Comparison of ENCODE assay signal across 19 mouse cellular contexts in genomic region chr8:83572246-83572812, GRCm38 (mm10). TPM values are rescaled to one million over a fixed set of nuclear protein-coding genes. Genes with fewer than 3 reads are reported as not detected.
DNase-seq lines count a peak whose midpoint lies in the region; ATAC-seq lines count a peak whose summit lies in the region.
"Had no signal": no experiment of that assay in that cellular context is flagged by ENCODE, and none has a peak within 500 bp of the region (broad histone marks: within the 10 kb centered on the region; RNA-seq: fewer than 3 reads in every experiment).

No protein-coding gene starts in this region.

- H3K9me3 ChIP-seq in liver, embryonic 16.5 days (replicated peaks; ENCODE audit: control insufficient read depth, low read length), result no peaks in the 10 kb centered on the region
- H3K9me3 ChIP-seq: heart, embryonic 12.5 days; limb, embryonic 10.5 days; megakaryocyte, embryonic 14.5 days; neural tube, embryonic 12.5 days had no signal

- H3K36me3 ChIP-seq in liver, embryonic 16.5 days (ENCODE audit: control insufficient read depth, insufficient read depth), result peaks cover 18% of the 10 kb centered on the region

- DNase-seq in heart, adult 11 months, result peak; percentile 91
- no peak for DNase-seq in heart, postnatal 25 days (ENCODE audit: low spot score)
- peak; percentile 19 to 21 for DNase-seq in right cerebral cortex, postnatal 10 days (ENCODE audit: low spot score in 2 of 2)
- DNase-seq in right cerebral cortex, postnatal 4 days, result no peak
- no peak for DNase-seq in lung, adult 18-20 months
- DNase-seq: gastrocnemius, postnatal 10 days; lung, embryonic 14.5 days had no signal

- peaks cover 24% of the 10 kb centered on the region for H3K4me1 ChIP-seq in liver, embryonic 16.5 days (ENCODE audit: control insufficient read depth, low read depth, low read length)

- H3K9ac ChIP-seq in liver, embryonic 16.5 days (ENCODE audit: low read depth, low read length), result no peak overlapping the region
- H3K9ac ChIP-seq: heart, embryonic 12.5 days; lung, embryonic 14.5 days; neural tube, embryonic 12.5 days had no signal

- intact Hi-C loops in heart, postnatal 25 days (cut with DNase I), result no loop called here

- H3K27me3 ChIP-seq in liver, embryonic 16.5 days (ENCODE audit: control insufficient read depth, insufficient read depth, low read depth, low read length), result no peaks in the 10 kb centered on the region
- H3K27me3 ChIP-seq: heart, embryonic 12.5 days; megakaryocyte, embryonic 14.5 days; neural tube, embryonic 12.5 days had no signal

- 47% methylated on average over 5 of the region's 5 CpGs for WGBS in liver, embryonic 16.5 days (ENCODE audit: insufficient replicate concordance)

- H3K27ac ChIP-seq in liver, embryonic 16.5 days (ENCODE audit: low read length), result no peak overlapping the region
- H3K27ac ChIP-seq: limb, embryonic 10.5 days; neural tube, embryonic 12.5 days had no signal

- peak; percentile 54 for ATAC-seq in granulocyte monocyte progenitor cell, adult 5-6 weeks (replicated peaks; ENCODE audit: poor library complexity, severe bottlenecking)
- no peak for ATAC-seq in liver, embryonic 16.5 days (ENCODE audit: low read depth)
- ATAC-seq: forebrain, embryonic 14.5 days; hindbrain, embryonic 16.5 days had no signal

- H3K4me3 ChIP-seq in liver, embryonic 16.5 days (ENCODE audit: low read depth, low read length), result peak overlapping the region; percentile 17; the same call in 1 of the 2 replicates
- H3K4me3 ChIP-seq: heart, embryonic 12.5 days; limb, embryonic 10.5 days; neural tube, embryonic 12.5 days had no signal

- no peak overlapping the region for H3K4me2 ChIP-seq in liver, embryonic 16.5 days (ENCODE audit: low read depth, low read length)
- H3K4me2 ChIP-seq: heart, embryonic 12.5 days; lung, embryonic 14.5 days; neural tube, embryonic 12.5 days had no signal

RNA-seq across cellular contexts. Expression of gene Ndufb7, which starts 5.9 kb away (rescaled TPM):
- 100 to 1,000 TPM; 752 to 766 TPM for total RNA-seq in heart, postnatal 25 days (2021)
- total RNA-seq in granulocyte monocyte progenitor cell, adult 5-6 weeks (2014; fragmentation: Nextera tagmentation), result 187 and 191 TPM in 2 replicates
- 179 and 187 TPM in 2 replicates for total RNA-seq in granulocyte monocyte progenitor cell, adult 5-6 weeks (2017)
- 214 and 230 TPM in 2 replicates for polyA plus RNA-seq in liver, embryonic 16.5 days (2015; fragmentation: Nextera tagmentation; extraction: Ambion mirVana)

RNA-seq across cellular contexts. Expression of gene Tecr, which starts 35.4 kb away (rescaled TPM):
- total RNA-seq in heart, postnatal 25 days (2021), result 100 to 1,000 TPM; 381 to 389 TPM
- 506 and 549 TPM in 2 replicates for total RNA-seq in granulocyte monocyte progenitor cell, adult 5-6 weeks (2014; fragmentation: Nextera tagmentation)
- total RNA-seq in granulocyte monocyte progenitor cell, adult 5-6 weeks (2017), result 230 and 343 TPM in 2 replicates
- 323 and 347 TPM in 2 replicates for polyA plus RNA-seq in liver, embryonic 16.5 days (2015; fragmentation: Nextera tagmentation; extraction: Ambion mirVana)

RNA-seq across cellular contexts. Expression of gene Dnajb1, which starts 35.7 kb away (rescaled TPM):
- 10 to 100 TPM; 10.4 to 17.6 TPM for total RNA-seq in heart, postnatal 25 days (2021)
- 25.7 and 31.0 TPM in 2 replicates for total RNA-seq in granulocyte monocyte progenitor cell, adult 5-6 weeks (2014; fragmentation: Nextera tagmentation)
- total RNA-seq in granulocyte monocyte progenitor cell, adult 5-6 weeks (2017), result 28.1 and 47.3 TPM in 2 replicates
- polyA plus RNA-seq in liver, embryonic 16.5 days (2015; fragmentation: Nextera tagmentation; extraction: Ambion mirVana), result 50.1 and 51.7 TPM in 2 replicates

RNA-seq across cellular contexts. Expression of gene Olfr370, which starts 36.7 kb away (rescaled TPM):
- not detected for total RNA-seq in heart, postnatal 25 days (2021)
- total RNA-seq in granulocyte monocyte progenitor cell, adult 5-6 weeks (2014; fragmentation: Nextera tagmentation), result not detected in 2 replicates
- not detected in 2 replicates for total RNA-seq in granulocyte monocyte progenitor cell, adult 5-6 weeks (2017)
- not detected in 2 replicates for polyA plus RNA-seq in liver, embryonic 16.5 days (2015; fragmentation: Nextera tagmentation; extraction: Ambion mirVana)
- total RNA-seq: gastrocnemius, postnatal 10 days; layer of hippocampus, postnatal 10 days; midbrain, postnatal 0 days had no signal
- polyA plus RNA-seq: forebrain, embryonic 14.5 days; heart, embryonic 12.5 days; kidney, embryonic 16.5 days; limb, embryonic 10.5 days; lung, embryonic 14.5 days; midbrain, postnatal 0 days; neural tube, embryonic 12.5 days; testis, adult 2 months had no signal

Comparison
In these comparisons a context has a peak if more than half of its experiments do, and no peak if none do; other contexts are left out.
1. DNase-seq: peak in heart, adult 11 months (single experiment) and right cerebral cortex, postnatal 10 days (2 of 2); none in heart, postnatal 25 days (single experiment), right cerebral cortex, postnatal 4 days (single experiment) and lung, adult 18-20 months (0 of 2).